Mouse (Mus musculus) erythroblast, embryonic 14.5 days (primary cell): Measurements from ENCODE around the gene Slx1b.

ENCODE experiments used
- GATA1 ChIP-seq: IDR thresholded peaks from 2 replicates; pipeline ENCODE4 v1.6.1; 2012; ENCODE audit warnings: low read length, inconsistent platforms, mixed read lengths
- TAL1 ChIP-seq: IDR thresholded peaks from 3 replicates; pipeline ENCODE4 v1.6.1; 2012; ENCODE audit warnings: low read length, inconsistent platforms, mixed read lengths

GRCm38 (mm10) chr7:126653991-126654390 is 41.6 kb downstream of the Slx1b start:
- TF ChIP-seq GATA1 (no peak), TAL1 (no peak)
